Mouse (Mus musculus) gastrocnemius, adult 2 months (tissue): ENCODE data around the gene Gm4301. TPM values are rescaled to one million over a fixed set of nuclear protein-coding genes. Genes with fewer than 3 reads are reported as not detected.
"Not testable (repeated sequence)": the region's sequence is repeated elsewhere in the genome, so short reads cannot be mapped to it uniquely, and the experiment has no call there.

ENCODE experiments used
- DNase-seq: peaks from one replicate; pipeline ENCODE4 v3.0.0; 2022
- H3K27ac ChIP-seq: fragments of 200-600 bp; 2 replicates; pipeline ENCODE4 v1.8.1; 2022; ENCODE audit warnings: mild to moderate bottlenecking
- H3K4me3 ChIP-seq: fragments of 200-600 bp; 2 replicates; pipeline ENCODE4 v1.8.1; 2022; ENCODE audit warnings: mild to moderate bottlenecking, moderate library complexity
- CTCF ChIP-seq: fragments of 200-600 bp; IDR thresholded peaks from 2 replicates; pipeline ENCODE4 v1.8.1; 2022; ENCODE audit warnings: antibody characterized with exemption, mild to moderate bottlenecking, moderate library complexity
- intact Hi-C: fragments of 180-260 bp; cut with DNase I; formaldehyde crosslinking; loops from one replicate; pipeline ENCODE4 v1.15.1; 2025
- long read RNA-seq, 2 experiments: library from polyadenylated mRNA; stranded (forward); transcript quantifications; one replicate each; pipeline ENCODE4 v2.0.0; 2021
- total RNA-seq, 2 experiments: library from RNA; stranded (reverse); gene quantifications; 2 replicates each; pipeline ENCODE4 v1.2.3; 2021

Gm4301 gene
- total RNA-seq = not detected
- long read RNA-seq, experiment 1 = 0 reads
- long read RNA-seq, experiment 2 = 0 reads

DNA sequence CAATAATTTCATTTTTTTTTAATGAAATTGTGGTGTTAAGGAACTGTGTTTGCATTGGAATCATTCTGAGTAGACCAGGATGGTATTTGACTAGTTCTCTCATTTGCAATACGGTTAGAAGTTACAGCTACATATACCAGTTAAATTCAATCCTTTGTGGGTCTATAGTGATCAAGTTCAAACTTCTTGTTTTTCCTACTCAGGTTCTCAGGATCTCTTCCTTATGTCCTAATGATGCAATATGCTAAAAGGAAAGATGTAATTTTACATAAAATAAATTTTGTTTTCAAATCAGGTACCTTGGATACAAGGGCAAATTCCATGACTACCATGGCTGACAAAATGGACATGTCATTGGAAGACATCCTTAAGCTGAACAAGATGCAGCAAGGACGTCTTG is at the start of gene Gm4301:
Gene Gm4301, plus strand, starts transcription at position 301 of the 400 bp plus-strand sequence.
- DNase-seq, H3K4me3 ChIP-seq, intact Hi-C loops, H3K27ac ChIP-seq: not testable (repeated sequence)

GRCm38 (mm10) chr10:100296105-100296504 is 39.4 kb upstream of the Gm4301 start:
- DNase-seq = no peak
- Histone ChIP-seq H3K27ac (no peak overlapping the region), H3K4me3 (no peak overlapping the region)
- intact Hi-C loops = no loop called here
- TF ChIP-seq CTCF = no peak

DNA sequence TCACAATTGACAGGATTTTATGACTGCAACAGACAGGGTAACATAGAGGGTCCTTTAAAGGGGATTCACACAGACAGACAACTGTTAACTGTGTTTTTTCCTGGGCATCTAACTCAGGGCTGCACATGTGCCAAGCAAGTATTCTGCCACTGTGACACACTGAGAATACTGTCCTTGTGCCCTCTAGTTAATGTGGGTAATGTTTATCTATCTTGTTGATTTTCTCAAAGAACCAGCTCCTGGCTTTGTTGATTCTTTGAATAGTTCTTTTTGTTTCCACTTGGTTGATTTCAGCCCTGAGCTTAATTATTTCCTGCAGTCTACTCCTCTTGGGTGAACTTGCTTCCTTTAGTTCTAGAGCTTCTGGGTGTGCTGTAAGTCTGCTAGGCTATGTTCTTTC is 35.4 kb upstream of the Gm4301 start:
- intact Hi-C loops, DNase-seq, H3K27ac ChIP-seq, H3K4me3 ChIP-seq: not testable (repeated sequence)

DNA sequence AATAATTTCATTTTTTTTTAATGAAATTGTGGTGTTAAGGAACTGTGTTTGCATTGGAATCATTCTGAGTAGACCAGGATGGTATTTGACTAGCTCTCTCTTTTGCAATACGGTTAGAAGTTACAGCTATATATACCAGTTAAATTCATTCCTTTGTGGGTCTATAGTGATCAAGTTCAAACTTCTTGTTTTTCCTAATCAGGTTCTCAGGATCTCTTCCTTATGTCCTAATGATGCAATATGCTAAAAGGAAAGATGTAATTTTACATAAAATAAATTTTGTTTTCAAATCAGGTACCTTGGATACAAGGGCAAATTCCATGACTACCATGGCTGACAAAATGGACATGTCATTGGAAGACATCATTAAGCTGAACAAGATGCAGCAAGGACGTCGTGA is 5.1 kb downstream of the Gm4301 start, which contains the start of gene Gm4302:
Gene Gm4302, plus strand, starts transcription at position 301 of the 400 bp plus-strand sequence.
- DNase-seq, H3K4me3 ChIP-seq, intact Hi-C loops, H3K27ac ChIP-seq: not testable (repeated sequence)

DNA sequence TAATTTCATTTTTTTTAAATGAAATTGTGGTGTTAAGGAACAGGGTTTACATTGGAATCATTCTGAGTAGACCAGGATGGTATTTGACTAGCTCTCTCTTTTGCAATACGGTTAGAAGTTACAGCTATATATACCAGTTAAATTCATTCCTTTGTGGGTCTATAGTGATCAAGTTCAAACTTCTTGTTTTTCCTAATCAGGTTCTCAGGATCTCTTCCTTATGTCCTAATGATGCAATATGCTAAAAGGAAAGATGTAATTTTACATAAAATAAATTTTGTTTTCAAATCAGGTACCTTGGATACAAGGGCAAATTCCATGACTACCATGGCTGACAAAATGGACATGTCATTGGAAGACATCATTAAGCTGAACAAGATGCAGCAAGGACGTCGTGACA is 10.2 kb downstream of the Gm4301 start, which contains the start of gene Gm4303:
Gene Gm4303, plus strand, starts transcription at position 301 of the 400 bp plus-strand sequence.
- H3K27ac ChIP-seq, DNase-seq, H3K4me3 ChIP-seq, intact Hi-C loops: not testable (repeated sequence)

GRCm38 (mm10) chr10:100350793-100351192 is 15.3 kb downstream of the Gm4301 start, which contains the start of gene Gm4305:
Gene Gm4305, plus strand, starts transcription at chr10:100351093.
- H3K4me3 ChIP-seq, DNase-seq, intact Hi-C loops, H3K27ac ChIP-seq: not testable (repeated sequence)

- intact Hi-C loops, H3K4me3 ChIP-seq: not testable (repeated sequence)
- DNase-seq = peak; percentile 21
Measured at GRCm38 (mm10) chr10:100356841-100357240, 21.4 kb downstream of the Gm4301 start.

GRCm38 (mm10) chr10:100361038-100361437 is 25.6 kb downstream of the Gm4301 start, which contains the start of gene Gm4307:
Gene Gm4307, plus strand, starts transcription at chr10:100361338.
- DNase-seq, intact Hi-C loops, H3K27ac ChIP-seq, H3K4me3 ChIP-seq: not testable (repeated sequence)

More at GRCm38 (mm10) chr10:100356841-100357240, 21.4 kb downstream of the Gm4301 start:
- not testable (repeated sequence) for H3K27ac ChIP-seq

- intact Hi-C loops, DNase-seq, H3K4me3 ChIP-seq, H3K27ac ChIP-seq: not testable (repeated sequence)
Measured at GRCm38 (mm10) chr10:100382460-100382859, 47.0 kb downstream of the Gm4301 start, which contains the start of gene Gm4312. Gene Gm4312, minus strand, starts transcription at chr10:100382560.

Other genes starting within 250 kb of the Gm4301 start
- gene Gm4302, start 5.2 kb downstream of the Gm4301 start, total RNA-seq = not detected
- not detected for gene Gm4303, start 10.3 kb downstream of the Gm4301 start, total RNA-seq
- not detected for gene Gm4305, start 15.4 kb downstream of the Gm4301 start, total RNA-seq
- not detected for gene Gm4307, start 25.7 kb downstream of the Gm4301 start, total RNA-seq
- not detected for gene Gm4312, start 46.9 kb downstream of the Gm4301 start, total RNA-seq
- gene Tmtc3, start 151.7 kb downstream of the Gm4301 start, total RNA-seq = 10 to 100 TPM in 1 of 2 experiments, 1 to 10 TPM in 1; 10.0 to 11.7 TPM
- 1 to 10 TPM; 3.4 to 3.7 TPM for gene Cep290, start 151.9 kb downstream of the Gm4301 start, total RNA-seq